Mouse (Mus musculus): Measurements from ENCODE around the gene Rnf43.

DNA sequence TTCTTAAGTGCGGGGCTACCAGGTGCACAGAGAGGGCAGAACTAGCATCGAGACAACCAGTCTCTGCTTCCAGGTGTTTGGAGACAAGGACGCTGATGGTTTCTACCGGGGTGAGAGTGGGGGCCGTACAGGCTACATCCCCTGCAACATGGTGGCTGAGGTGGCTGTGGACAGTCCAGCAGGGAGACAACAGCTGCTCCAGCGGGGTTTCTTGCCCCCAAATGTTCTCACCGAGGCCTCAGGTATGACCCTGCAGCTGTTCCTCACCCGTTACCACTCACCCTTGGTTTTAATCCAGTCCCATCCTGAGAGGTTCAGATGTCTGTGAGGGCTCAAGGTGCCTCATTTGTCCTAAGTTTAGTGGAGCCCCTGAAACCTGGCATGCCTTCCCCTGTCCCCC, 117.6 kb downstream of the Rnf43 start:
- TF ChIP-seq POLR2A (IDR thresholded peaks at IDR 0.05; ENCODE audit: low read depth, low read length) (no peak), CTCF (IDR thresholded peaks at IDR 0.05; ENCODE audit: extremely low read depth, insufficient read depth, insufficient read length, insufficient replicate concordance) (no peak)
